Mouse (Mus musculus) lung, adult 2 months (tissue): ENCODE data around the gene Adat1.

ENCODE experiments used
- CTCF ChIP-seq: fragments of 200-500 bp; IDR thresholded peaks from 2 replicates; pipeline ENCODE4 v1.5.1; 2011; ENCODE audit warnings: mild to moderate bottlenecking, low read length, control low read depth; ENCODE audit not compliant: insufficient read depth
- POLR2A ChIP-seq: fragments of 200-500 bp; IDR thresholded peaks from 2 replicates; pipeline ENCODE4 v1.6.1; 2011; ENCODE audit warnings: low read depth, mild to moderate bottlenecking, control low read depth, low read length, borderline replicate concordance; ENCODE audit errors: extremely low read depth

- TF ChIP-seq POLR2A (no peak), CTCF (no peak)
Measured at GRCm38 (mm10) chr8:111978147-111978546, 14.0 kb downstream of the Adat1 start.
